Mouse (Mus musculus) kidney, embryonic 15.5 days (tissue): ENCODE results near the gene Tubg1. TPM values are rescaled to one million over a fixed set of nuclear protein-coding genes. Genes with fewer than 3 reads are reported as not detected.
A peak's percentile ranks its signal among the peaks of the same experiment; 100 is the strongest.
"Not testable (repeated sequence)": the region's sequence is repeated elsewhere in the genome, so short reads cannot be mapped to it uniquely, and the experiment has no call there.

ENCODE experiments used
- ATAC-seq: fragments of 200-750 bp; cut with Nextera tagmentation; replicated peaks from 2 replicates; pipeline ENCODE4 v1.8.0; 2017; ENCODE audit warnings: moderate TSS enrichment; ENCODE audit not compliant: low FRiP score
- H3K27ac ChIP-seq: fragments of 300-500 bp; sonication (generic); 2 replicates; pipeline ENCODE4 v1.5.1; 2015; ENCODE audit warnings: mild to moderate bottlenecking, inconsistent platforms
- H3K27me3 ChIP-seq: fragments of 300-500 bp; sonication (generic); 2 replicates; pipeline ENCODE4 v1.6.1; 2015; ENCODE audit warnings: inconsistent platforms
- H3K36me3 ChIP-seq: fragments of 300-500 bp; sonication (generic); 2 replicates; pipeline ENCODE4 v1.6.1; 2015; ENCODE audit warnings: inconsistent platforms
- H3K4me1 ChIP-seq: fragments of 300-500 bp; sonication (generic); 2 replicates; pipeline ENCODE4 v1.6.1; 2015; ENCODE audit warnings: inconsistent platforms
- H3K4me2 ChIP-seq: fragments of 300-500 bp; sonication (generic); 2 replicates; pipeline ENCODE4 v1.6.1; 2015; ENCODE audit warnings: moderate library complexity, mild to moderate bottlenecking, inconsistent platforms
- H3K4me3 ChIP-seq: fragments of 300-500 bp; sonication (generic); replicated peaks from 2 replicates; pipeline ENCODE4 v1.5.1; 2015; ENCODE audit warnings: mild to moderate bottlenecking, inconsistent platforms
- H3K9ac ChIP-seq: fragments of 300-500 bp; sonication (generic); 2 replicates; pipeline ENCODE4 v1.6.1; 2015; ENCODE audit warnings: mild to moderate bottlenecking, inconsistent platforms
- H3K9me3 ChIP-seq: fragments of 300-500 bp; sonication (generic); replicated peaks from 2 replicates; pipeline ENCODE4 v1.6.1; 2016; ENCODE audit warnings: inconsistent platforms
- WGBS: fragments of 180-500 bp; shearing (Covaris S2); methylation state at CpG from one replicate; pipeline ENCODE4 v1.1.7; 2015; ENCODE audit warnings: mixed read lengths; 5-methylcytosine and 5-hydroxymethylcytosine counted together
- polyA plus RNA-seq: library from polyadenylated mRNA; unstranded; fragments of >200 nt; fragmentation: Nextera tagmentation; extraction: Ambion mirVana; gene quantifications from 2 replicates; pipeline ENCODE4 v1.2.1, GENCODE M21; 2015

Tubg1 gene
- polyA plus RNA-seq, 1 experiment from 2014 or later, result 99.6 TPM

DNA sequence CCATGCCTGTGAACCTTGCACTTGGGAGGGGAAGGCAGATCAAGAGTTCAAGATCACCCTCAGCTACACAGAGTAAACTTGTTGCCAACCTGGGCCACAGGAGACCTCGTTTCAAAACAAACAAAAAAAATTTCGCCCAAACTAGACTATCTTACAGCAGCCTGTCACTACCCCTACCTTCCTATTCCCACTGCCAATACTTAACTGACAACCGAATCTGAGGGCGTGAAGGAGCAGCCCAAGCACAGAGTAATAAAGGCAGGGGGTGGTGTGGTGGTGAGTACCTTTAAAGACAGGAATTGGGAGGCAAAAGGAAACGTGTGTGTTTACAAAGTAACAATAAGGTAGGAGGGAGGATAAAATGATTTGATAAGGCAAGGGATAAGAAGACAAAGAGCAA is 9.0 kb upstream of the Tubg1 start:
- H3K4me1 ChIP-seq, result peaks cover 3% of the 10 kb centered on the region
- H3K27me3 ChIP-seq, result no peaks in the 10 kb centered on the region
- H3K4me3 ChIP-seq, result no peak overlapping the region
- H3K9me3 ChIP-seq, result no peaks in the 10 kb centered on the region
- no peak overlapping the region for H3K4me2 ChIP-seq
- 44% methylated on average over 5 of the region's 5 CpGs for WGBS
- no peak overlapping the region for H3K27ac ChIP-seq
- H3K9ac ChIP-seq, result no peak overlapping the region
- peaks cover 16% of the 10 kb centered on the region for H3K36me3 ChIP-seq
- ATAC-seq, result no peak

DNA sequence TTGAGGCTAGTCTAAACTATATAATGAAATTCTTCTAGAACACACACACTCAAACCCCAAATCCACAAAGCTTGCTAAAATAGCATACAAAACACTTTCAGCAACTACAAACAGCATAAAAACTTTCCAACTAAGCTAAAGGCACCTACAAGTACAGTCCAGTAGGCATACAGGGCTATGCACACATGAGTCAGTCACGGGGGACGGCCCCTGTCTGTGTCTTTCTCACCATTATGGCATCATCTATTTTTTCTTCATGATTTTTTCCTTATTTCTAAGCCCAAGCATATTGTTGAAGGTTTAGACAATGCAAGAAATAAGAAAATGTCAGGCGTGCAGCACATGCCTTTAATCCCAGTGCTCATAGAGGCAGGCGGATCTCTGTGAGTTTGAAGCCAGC is 8.6 kb upstream of the Tubg1 start:
- no peak for ATAC-seq
- Histone ChIP-seq H3K4me1 (peaks cover 8% of the 10 kb centered on the region), H3K9ac (no peak overlapping the region), H3K27ac (no peak overlapping the region), H3K9me3 (no peaks in the 10 kb centered on the region), H3K36me3 (peaks cover 12% of the 10 kb centered on the region; the same call in 1 of the 2 replicates), H3K27me3 (no peaks in the 10 kb centered on the region), H3K4me3 (no peak overlapping the region), H3K4me2 (no peak overlapping the region)
- WGBS, result 89% methylated on average over 4 of the region's 4 CpGs

DNA sequence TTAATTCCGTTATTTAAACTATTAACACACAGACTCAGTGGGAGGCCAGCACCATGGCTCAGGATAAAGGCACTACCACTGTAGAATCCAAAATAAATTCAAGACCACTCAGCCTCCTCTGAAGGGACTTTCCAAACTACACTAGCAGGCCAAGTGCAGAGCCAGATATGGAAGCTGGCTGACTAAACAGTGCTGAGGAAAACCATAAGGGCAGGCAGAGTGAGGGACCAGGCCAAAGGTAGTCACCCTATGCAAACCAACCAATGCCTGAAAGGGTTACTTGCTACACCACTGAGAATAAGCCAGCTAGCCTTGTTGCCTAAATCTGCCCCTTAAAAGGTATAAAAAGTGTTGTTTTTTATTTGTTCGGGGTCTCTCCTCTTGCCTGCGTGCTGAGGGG is 7.6 kb upstream of the Tubg1 start:
- no peak overlapping the region for H3K4me2 ChIP-seq
- WGBS, result 92% methylated on average over 3 of the region's 3 CpGs
- peaks cover 11% of the 10 kb centered on the region for H3K4me1 ChIP-seq
- H3K27ac ChIP-seq, result no peak overlapping the region
- H3K9ac ChIP-seq, result no peak overlapping the region
- peaks cover 10% of the 10 kb centered on the region; the same call in 1 of the 2 replicates for H3K36me3 ChIP-seq
- no peak overlapping the region for H3K4me3 ChIP-seq
- H3K27me3 ChIP-seq, result no peaks in the 10 kb centered on the region
- H3K9me3 ChIP-seq, result no peaks in the 10 kb centered on the region
- ATAC-seq, result no peak

DNA sequence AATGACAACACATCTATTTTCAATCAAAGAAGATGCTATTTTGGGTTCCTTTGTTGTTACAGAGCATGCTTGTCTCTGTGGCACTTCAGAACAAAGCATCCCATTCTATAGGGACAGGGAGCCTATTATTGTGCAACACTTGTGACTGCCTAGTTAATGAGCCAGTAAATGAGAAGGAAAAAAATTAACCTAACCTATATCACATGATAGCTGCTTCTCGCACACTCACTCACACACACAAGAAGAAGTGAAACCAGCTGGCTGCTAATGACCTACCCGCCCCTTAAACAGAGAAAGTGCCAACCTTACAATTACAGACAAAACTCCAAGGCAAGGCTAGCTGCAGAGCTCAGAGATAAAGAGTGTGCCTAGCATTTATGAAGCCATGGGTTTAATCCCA is 4.2 kb upstream of the Tubg1 start:
- WGBS, result 53% methylated on average over 2 of the region's 2 CpGs
- no peak overlapping the region for H3K4me3 ChIP-seq
- H3K4me1 ChIP-seq, result peaks cover 31% of the 10 kb centered on the region
- H3K9ac ChIP-seq, result no peak overlapping the region
- peaks cover 3% of the 10 kb centered on the region; the same call in 1 of the 2 replicates for H3K36me3 ChIP-seq
- H3K4me2 ChIP-seq, result no peak overlapping the region
- ATAC-seq, result no peak
- no peaks in the 10 kb centered on the region for H3K9me3 ChIP-seq
- H3K27ac ChIP-seq, result peak overlapping the region; percentile 47
- H3K27me3 ChIP-seq, result no peaks in the 10 kb centered on the region

DNA sequence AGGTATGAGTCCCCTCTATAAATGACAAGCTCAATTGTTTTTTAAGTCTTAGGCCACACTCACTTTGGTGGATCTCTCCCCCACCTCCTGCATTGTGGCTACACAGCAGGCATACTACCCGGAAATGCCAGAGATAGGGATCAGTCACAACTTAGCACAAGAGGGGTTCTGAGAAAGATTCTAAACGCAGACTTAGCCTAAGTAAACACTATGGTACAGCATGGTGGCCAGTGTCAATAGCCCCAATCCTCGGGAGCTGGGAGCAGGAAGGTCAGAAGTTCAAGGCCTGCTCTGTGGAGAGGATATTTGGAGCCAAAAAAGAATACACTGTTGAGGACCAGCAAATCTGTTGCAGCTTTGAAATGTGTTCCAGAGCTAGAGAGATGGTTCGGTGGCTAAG is 1.6 kb upstream of the Tubg1 start:
- peaks cover 41% of the 10 kb centered on the region for H3K4me1 ChIP-seq
- H3K27me3 ChIP-seq, result no peaks in the 10 kb centered on the region
- no peak overlapping the region for H3K27ac ChIP-seq
- H3K4me3 ChIP-seq, result peak overlapping the region; percentile 86
- peak overlapping the region; percentile 94 for H3K4me2 ChIP-seq
- H3K36me3 ChIP-seq, result peaks cover 17% of the 10 kb centered on the region
- ATAC-seq, result no peak
- H3K9me3 ChIP-seq, result no peaks in the 10 kb centered on the region
- WGBS, result 34% methylated on average over 4 of the region's 4 CpGs
- H3K9ac ChIP-seq, result peak overlapping the region; percentile 86; the same call in 1 of the 2 replicates

DNA sequence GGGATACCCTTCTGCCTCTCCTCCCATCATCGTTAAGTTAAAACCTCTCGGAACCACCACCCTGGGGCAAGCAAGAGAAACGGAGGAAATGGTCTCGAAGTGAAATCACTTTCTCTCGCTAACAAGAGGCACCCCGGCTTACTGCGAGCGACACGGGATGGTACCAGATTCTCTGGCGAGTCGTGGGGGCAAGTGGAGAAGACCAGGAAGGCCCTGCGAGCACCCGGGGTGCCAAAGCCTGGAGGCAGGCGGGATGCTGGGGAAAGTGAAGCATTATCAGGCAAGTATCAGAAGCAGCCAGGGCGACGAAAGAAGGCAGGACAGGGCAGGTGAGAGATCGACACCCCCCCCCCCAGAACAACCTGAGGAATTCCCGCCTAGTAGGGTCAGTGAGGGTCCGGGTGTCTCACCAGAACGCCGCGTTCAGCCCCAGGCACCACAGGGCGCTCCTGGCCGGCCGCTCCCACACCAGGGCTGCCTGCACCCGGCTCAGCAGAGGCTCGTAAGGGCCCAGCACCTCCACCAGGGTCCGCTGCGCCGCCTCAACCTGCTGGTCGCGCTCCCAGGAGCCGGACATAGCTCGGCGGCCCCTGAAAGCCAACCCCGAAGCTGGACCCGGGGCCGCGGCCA is 492 bp upstream of the Tubg1 start:
- under 1% methylated on average over 39 of the region's 39 CpGs for WGBS
- peaks cover 23% of the 10 kb centered on the region for H3K36me3 ChIP-seq
- peak; percentile 84; the same call in 1 of the 2 replicates for ATAC-seq

DNA sequence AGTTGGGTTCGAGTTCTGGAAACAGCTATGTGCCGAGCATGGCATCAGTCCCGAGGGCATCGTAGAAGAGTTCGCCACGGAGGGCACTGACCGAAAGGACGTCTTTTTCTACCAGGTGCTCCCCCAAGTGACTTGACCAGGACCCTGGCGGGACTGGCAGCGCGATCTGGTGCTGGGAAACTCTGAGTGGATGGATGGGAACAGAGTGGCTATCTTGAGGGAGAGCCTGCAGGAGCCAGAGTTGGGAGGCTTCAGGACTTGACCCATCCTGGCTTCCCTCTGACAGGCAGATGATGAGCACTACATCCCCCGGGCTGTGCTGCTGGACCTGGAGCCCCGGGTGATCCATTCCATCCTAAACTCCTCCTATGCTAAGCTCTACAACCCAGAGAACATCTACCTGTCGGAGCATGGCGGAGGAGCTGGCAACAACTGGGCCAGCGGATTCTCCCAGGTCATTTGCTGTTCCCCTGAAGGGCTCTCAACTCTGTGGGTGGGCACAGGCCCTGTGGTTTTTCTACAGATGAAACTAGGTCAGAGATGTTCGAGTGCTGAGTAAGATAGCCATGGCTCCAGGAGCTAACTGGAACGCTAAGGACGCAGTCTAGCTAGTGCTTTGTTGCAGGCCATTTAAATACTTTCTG is 929 bp downstream of the Tubg1 start:
- 17% methylated on average over 19 of the region's 19 CpGs for WGBS
- ATAC-seq, result no peak
- H3K9ac ChIP-seq, result peak overlapping the region; percentile 79
- H3K4me3 ChIP-seq, result peak overlapping the region; percentile 86
- H3K4me2 ChIP-seq, result peak overlapping the region; percentile 94
- peak overlapping the region; percentile 95 for H3K27ac ChIP-seq
- H3K9me3 ChIP-seq, result no peaks in the 10 kb centered on the region
- peaks cover 38% of the 10 kb centered on the region for H3K4me1 ChIP-seq
- H3K36me3 ChIP-seq, result peaks cover 35% of the 10 kb centered on the region
- H3K27me3 ChIP-seq, result no peaks in the 10 kb centered on the region

More for the DNA sequence above, 492 bp upstream of the Tubg1 start:
- Histone ChIP-seq H3K4me2 (peak overlapping the region; percentile 94), H3K9ac (peak overlapping the region; percentile 86), H3K4me3 (peak overlapping the region; percentile 86), H3K27ac (peak overlapping the region; percentile 95), H3K27me3 (no peaks in the 10 kb centered on the region), H3K9me3 (no peaks in the 10 kb centered on the region), H3K4me1 (peaks cover 41% of the 10 kb centered on the region)

DNA sequence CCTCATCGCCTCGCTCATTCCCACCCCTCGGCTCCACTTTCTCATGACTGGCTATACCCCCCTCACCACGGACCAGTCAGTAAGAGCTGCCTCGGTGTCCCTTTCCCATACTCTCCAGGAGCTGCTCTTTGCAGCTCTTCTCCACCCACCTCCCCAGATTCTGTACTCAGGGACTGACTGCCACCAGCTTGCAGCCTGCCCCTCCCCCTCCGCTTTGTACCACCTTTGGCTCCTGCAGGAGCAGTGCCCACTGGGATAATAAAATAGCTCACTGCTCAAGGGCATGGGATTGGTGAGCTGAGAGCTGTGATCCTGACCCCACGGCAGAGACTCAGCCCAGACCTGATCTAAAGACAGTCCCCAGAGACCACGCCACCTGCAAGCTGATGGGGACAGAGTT is 4.8 kb downstream of the Tubg1 start:
- H3K4me3 ChIP-seq, H3K4me2 ChIP-seq, H3K9ac ChIP-seq, H3K27me3 ChIP-seq, H3K9me3 ChIP-seq, ATAC-seq, H3K27ac ChIP-seq: not testable (repeated sequence)
- 91% methylated on average over 8 of the region's 8 CpGs for WGBS
- Histone ChIP-seq H3K36me3 (peaks cover 48% of the 10 kb centered on the region), H3K4me1 (peaks cover 12% of the 10 kb centered on the region)

DNA sequence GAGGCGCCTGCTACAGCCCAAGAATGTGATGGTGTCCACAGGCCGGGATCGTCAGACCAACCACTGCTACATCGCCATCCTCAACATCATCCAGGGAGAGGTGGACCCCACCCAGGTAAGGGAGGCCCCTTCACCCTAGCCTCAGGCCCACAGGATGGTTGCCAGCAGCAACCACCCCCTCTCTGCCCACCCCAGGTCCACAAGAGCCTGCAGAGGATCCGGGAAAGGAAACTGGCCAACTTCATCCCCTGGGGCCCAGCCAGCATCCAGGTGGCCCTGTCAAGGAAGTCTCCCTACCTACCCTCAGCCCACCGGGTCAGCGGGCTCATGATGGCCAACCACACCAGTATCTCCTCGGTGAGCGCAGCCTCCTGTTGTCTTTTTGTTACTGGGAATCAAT is 5.3 kb downstream of the Tubg1 start:
- not testable (repeated sequence) for H3K4me2 ChIP-seq, H3K27ac ChIP-seq, H3K9me3 ChIP-seq, H3K4me3 ChIP-seq, H3K9ac ChIP-seq, H3K27me3 ChIP-seq, ATAC-seq
- Histone ChIP-seq H3K4me1 (peaks cover 13% of the 10 kb centered on the region), H3K36me3 (peaks cover 48% of the 10 kb centered on the region)
- 98% methylated on average over 9 of the region's 9 CpGs for WGBS

DNA sequence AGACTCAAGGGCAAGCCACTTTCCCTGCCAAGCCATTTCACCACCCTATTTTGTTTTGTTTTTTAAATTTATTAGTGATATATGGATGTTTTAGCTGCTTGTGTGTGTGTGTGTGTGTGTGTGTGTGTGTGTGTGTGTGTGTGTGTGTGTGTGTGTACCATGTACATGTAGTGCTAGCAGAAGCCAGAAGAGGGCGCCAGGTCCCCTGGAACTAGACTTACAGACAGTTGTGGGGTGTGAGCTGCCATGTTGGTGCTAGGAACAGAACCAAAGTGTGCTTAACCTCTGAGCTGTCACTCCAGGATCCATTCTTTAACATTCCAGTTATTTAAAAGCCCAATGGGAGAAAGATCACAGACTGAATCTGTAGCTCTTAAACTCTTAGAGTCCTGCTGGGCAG is 7.3 kb downstream of the Tubg1 start:
- Histone ChIP-seq H3K36me3 (peaks cover 45% of the 10 kb centered on the region), H3K4me3 (no peak overlapping the region), H3K9ac (no peak overlapping the region), H3K9me3 (no peaks in the 10 kb centered on the region; the same call in 1 of the 2 replicates), H3K4me1 (peaks cover 6% of the 10 kb centered on the region), H3K27me3 (no peaks in the 10 kb centered on the region), H3K4me2 (no peak overlapping the region), H3K27ac (no peak overlapping the region)
- 100% methylated on average over 1 of the region's 1 CpGs for WGBS
- ATAC-seq, result no peak

DNA sequence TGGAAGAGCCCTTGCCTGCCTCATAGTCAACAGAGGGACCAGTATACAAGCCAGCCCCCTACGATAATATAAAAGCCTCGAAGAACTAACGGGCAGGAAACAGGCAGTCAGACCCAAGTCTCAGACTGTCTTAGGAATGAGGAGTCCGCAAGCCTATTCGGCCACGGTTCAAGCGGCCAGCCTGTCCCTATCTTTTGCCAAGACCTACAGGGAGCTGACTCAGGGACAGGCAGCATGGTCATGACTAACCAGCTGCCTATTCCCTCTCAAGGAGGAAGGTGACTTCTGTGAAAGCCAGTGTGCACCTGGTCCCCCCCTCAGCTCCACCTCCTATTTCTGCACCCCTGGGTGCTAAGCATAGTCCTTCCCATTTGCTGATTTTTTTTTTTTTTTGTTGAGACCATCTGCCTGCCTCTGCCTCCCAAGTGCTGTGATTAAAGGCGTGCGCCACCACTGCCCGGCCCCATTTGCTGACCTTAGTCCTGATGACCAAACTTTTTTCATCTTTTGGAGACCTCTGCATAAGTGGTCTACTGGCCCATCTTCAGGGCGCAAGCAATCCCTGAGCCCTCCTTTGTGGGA is 9.3 kb downstream of the Tubg1 start:
- H3K9ac ChIP-seq, result no peak overlapping the region
- 84% methylated on average over 11 of the region's 11 CpGs for WGBS
- ATAC-seq, result no peak
- peaks cover 25% of the 10 kb centered on the region for H3K36me3 ChIP-seq
- no peaks in the 10 kb centered on the region; the same call in 1 of the 2 replicates for H3K9me3 ChIP-seq
- H3K4me2 ChIP-seq, result no peak overlapping the region
- H3K27ac ChIP-seq, result no peak overlapping the region
- no peak overlapping the region for H3K4me3 ChIP-seq
- no peaks in the 10 kb centered on the region for H3K27me3 ChIP-seq
- peaks cover 6% of the 10 kb centered on the region for H3K4me1 ChIP-seq

DNA sequence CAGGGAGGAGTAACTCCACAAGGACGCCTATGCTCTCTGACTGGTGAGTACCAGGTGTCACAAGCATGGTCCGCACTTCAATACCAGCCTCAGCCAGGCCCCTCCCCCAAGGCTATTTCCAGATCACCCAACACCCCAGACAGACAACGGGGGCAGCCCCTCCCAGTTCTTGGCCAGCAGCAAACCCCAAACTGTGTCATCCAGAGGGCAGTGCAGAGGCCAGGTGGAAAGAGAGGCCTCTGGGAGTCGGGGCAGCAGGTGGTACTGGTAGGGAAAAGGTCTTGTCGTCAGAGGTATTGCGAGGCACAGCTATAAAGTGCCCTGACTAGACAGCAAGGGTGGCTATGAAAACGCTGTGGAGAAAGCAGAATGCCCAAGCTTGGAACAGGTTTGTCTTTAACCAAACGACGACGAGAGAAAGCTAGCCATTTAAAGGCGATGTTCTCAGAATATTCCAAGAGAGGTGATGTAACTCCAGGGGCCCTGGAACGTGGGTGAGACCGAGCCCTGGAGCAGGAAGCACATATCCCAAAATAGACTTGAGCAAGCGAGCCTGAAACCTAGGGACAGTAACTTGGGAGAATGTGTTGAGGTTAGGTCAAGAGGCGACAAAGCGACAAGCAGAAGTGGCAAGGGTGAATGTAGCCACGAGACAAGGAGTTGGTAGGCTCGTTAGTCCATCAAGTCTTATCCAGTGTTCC is 10.5 kb downstream of the Tubg1 start:
- Histone ChIP-seq H3K4me2 (no peak overlapping the region), H3K9me3 (no peaks in the 10 kb centered on the region; the same call in 1 of the 2 replicates), H3K9ac (no peak overlapping the region), H3K27ac (no peak overlapping the region), H3K4me3 (no peak overlapping the region), H3K27me3 (no peaks in the 10 kb centered on the region), H3K36me3 (peaks cover 18% of the 10 kb centered on the region), H3K4me1 (peaks cover 9% of the 10 kb centered on the region)
- WGBS, result 38% methylated on average over 18 of the region's 18 CpGs
- ATAC-seq, result no peak
